Mouse (Mus musculus) kidney, embryonic 14.5 days (tissue): ENCODE measurements around the gene B3galt4. TPM values are rescaled to one million over a fixed set of nuclear protein-coding genes. Genes with fewer than 3 reads are reported as not detected.

Experiments used
- ATAC-seq: fragments of 200-750 bp; cut with Nextera tagmentation; 2 replicates; pipeline ENCODE4 v1.8.0; 2017; ENCODE audit warnings: moderate number of reproducible peaks, mild to moderate bottlenecking, moderate TSS enrichment, moderate library complexity; ENCODE audit not compliant: low FRiP score, low TSS enrichment
- H3K27ac ChIP-seq: fragments of 300-500 bp; sonication (generic); 2 replicates; pipeline ENCODE4 v1.5.1; 2014; ENCODE audit warnings: low read depth, mild to moderate bottlenecking, low read length, moderate library complexity, mixed read lengths
- H3K27me3 ChIP-seq: fragments of 300-500 bp; sonication (generic); 2 replicates; pipeline ENCODE4 v1.6.1; 2014; ENCODE audit warnings: mild to moderate bottlenecking, low read length; ENCODE audit not compliant: control insufficient read depth, insufficient read depth
- H3K36me3 ChIP-seq: fragments of 300-500 bp; sonication (generic); 2 replicates; pipeline ENCODE4 v1.6.1; 2014; ENCODE audit warnings: low read length, mixed read lengths; ENCODE audit not compliant: control insufficient read depth, insufficient read depth
- H3K4me1 ChIP-seq: fragments of 300-500 bp; sonication (generic); 2 replicates; pipeline ENCODE4 v1.6.1; 2014; ENCODE audit warnings: low read length, mixed read lengths; ENCODE audit not compliant: control insufficient read depth, insufficient read depth
- H3K4me2 ChIP-seq: fragments of 300-500 bp; sonication (generic); replicated peaks from 2 replicates; pipeline ENCODE4 v1.6.1; 2014; ENCODE audit warnings: low read depth, mild to moderate bottlenecking, low read length
- H3K4me3 ChIP-seq: fragments of 300-500 bp; sonication (generic); 2 replicates; pipeline ENCODE4 v1.5.1; 2014; ENCODE audit warnings: mild to moderate bottlenecking, low read length
- H3K9ac ChIP-seq: fragments of 300-500 bp; sonication (generic); 2 replicates; pipeline ENCODE4 v1.6.1; 2014; ENCODE audit warnings: low read depth, mild to moderate bottlenecking, low read length, moderate library complexity
- H3K9me3 ChIP-seq: fragments of 300-500 bp; sonication (generic); 2 replicates; pipeline ENCODE4 v1.6.1; 2016; ENCODE audit warnings: low read length; ENCODE audit not compliant: control insufficient read depth
- WGBS: fragments of 180-500 bp; shearing (Covaris S2); extraction: QIAGEN DNeasy Blood & Tissue Kit; methylation state at CpG from one replicate; pipeline ENCODE4 v1.1.7; 2014; 5-methylcytosine and 5-hydroxymethylcytosine counted together
- polyA plus RNA-seq: library from polyadenylated mRNA; unstranded; fragments of >200 nt; fragmentation: Nextera tagmentation; extraction: Ambion mirVana; gene quantifications from 2 replicates; pipeline ENCODE4 v1.2.1, GENCODE M21; 2014

The B3galt4 gene
- polyA plus RNA-seq, 1 experiment from 2014 or later, result 2.8 TPM

- ATAC-seq, result 0 out of 2 replicates have a peak, but pooled peaks have one; percentile 8
- H3K27ac ChIP-seq, result peak overlapping the region; percentile 93; the same call in 1 of the 2 replicates
- H3K36me3 ChIP-seq, result peaks cover 16% of the 10 kb centered on the region; the same call in 1 of the 2 replicates
- no peaks in the 10 kb centered on the region for H3K9me3 ChIP-seq
- no peaks in the 10 kb centered on the region for H3K27me3 ChIP-seq
- peaks cover 12% of the 10 kb centered on the region; the same call in 1 of the 2 replicates for H3K4me1 ChIP-seq
- H3K4me3 ChIP-seq, result peak overlapping the region; percentile 84
- H3K9ac ChIP-seq, result peak overlapping the region; percentile 84
- H3K4me2 ChIP-seq, result peak overlapping the region; percentile 100
- under 1% methylated on average over 39 of the region's 45 CpGs for WGBS
These were observed 20.8 kb downstream of the B3galt4 start for GRCm38 (mm10) chr17:33930280-33931158.

GRCm38 (mm10) chr17:33929371-33930279 is 21.7 kb downstream of the B3galt4 start, which contains the start of gene Rgl2:
Rgl2 (plus strand) TSS chr17:33929543.
- no peaks in the 10 kb centered on the region for H3K27me3 ChIP-seq
- WGBS, result under 1% methylated on average over 55 of the region's 80 CpGs
- peaks cover 12% of the 10 kb centered on the region; the same call in 1 of the 2 replicates for H3K4me1 ChIP-seq
- ATAC-seq, result peak; percentile 86
- peak within 1 kb of the TSS; percentile 84 for H3K4me3 ChIP-seq
- peak within 1 kb of the TSS; percentile 100 for H3K4me2 ChIP-seq
- H3K36me3 ChIP-seq, result peaks cover 12% of the 10 kb centered on the region; the same call in 1 of the 2 replicates
- peak within 1 kb of the TSS; percentile 93 for H3K27ac ChIP-seq
- peak within 1 kb of the TSS; percentile 84 for H3K9ac ChIP-seq
- no peaks in the 10 kb centered on the region for H3K9me3 ChIP-seq

DNA sequence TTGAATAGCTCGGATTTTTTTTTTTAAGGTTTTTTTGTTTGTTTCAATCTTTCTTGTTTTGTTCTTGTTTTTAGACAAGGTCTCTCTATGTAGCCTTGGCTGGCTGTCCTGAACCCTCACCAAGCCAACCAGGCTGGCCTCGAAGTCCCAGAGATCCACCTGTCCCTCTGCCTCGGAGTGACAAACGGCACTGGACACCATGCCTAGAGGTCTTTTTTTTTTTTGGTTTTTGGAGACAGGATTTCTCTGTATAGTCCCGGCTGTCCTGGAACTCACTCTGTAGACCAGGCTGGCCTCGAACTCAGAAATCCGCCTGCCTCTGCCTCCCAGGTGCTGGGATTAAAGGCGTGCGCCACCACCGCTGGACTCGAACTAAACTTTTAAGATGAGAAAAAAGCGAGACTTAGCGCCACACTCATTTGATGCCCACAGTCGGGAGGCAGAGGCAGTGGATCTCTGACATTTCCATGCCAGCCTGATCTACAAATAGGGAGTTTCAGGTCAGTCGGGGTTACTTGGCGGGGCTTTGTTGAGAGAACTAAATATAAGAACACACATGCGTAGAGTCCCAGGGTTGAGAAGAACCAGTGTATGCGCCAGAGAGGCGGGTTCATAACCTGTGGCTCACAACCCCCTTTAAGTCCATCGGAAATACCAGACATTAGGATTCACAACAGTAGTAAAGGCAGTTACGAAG is 22.9 kb downstream of the B3galt4 start:
- H3K4me1 ChIP-seq, result peaks cover 12% of the 10 kb centered on the region; the same call in 1 of the 2 replicates
- peaks cover 8% of the 10 kb centered on the region; the same call in 1 of the 2 replicates for H3K36me3 ChIP-seq
- no peaks in the 10 kb centered on the region for H3K9me3 ChIP-seq
- H3K4me2 ChIP-seq, result peak overlapping the region; percentile 100
- H3K27ac ChIP-seq, result no peak overlapping the region
- H3K27me3 ChIP-seq, result no peaks in the 10 kb centered on the region
- no peak for ATAC-seq
- H3K9ac ChIP-seq, result peak overlapping the region; percentile 84; the same call in 1 of the 2 replicates
- peak overlapping the region; percentile 84 for H3K4me3 ChIP-seq
- 62% methylated on average over 21 of the region's 21 CpGs for WGBS

GRCm38 (mm10) chr17:33926207-33926932 is 24.9 kb downstream of the B3galt4 start:
- ATAC-seq, result no peak
- Histone ChIP-seq H3K36me3 (peaks cover 5% of the 10 kb centered on the region; the same call in 1 of the 2 replicates), H3K9ac (no peak overlapping the region), H3K27me3 (no peaks in the 10 kb centered on the region), H3K4me3 (no peak overlapping the region), H3K9me3 (no peaks in the 10 kb centered on the region), H3K4me1 (peaks cover 12% of the 10 kb centered on the region; the same call in 1 of the 2 replicates), H3K27ac (no peak overlapping the region), H3K4me2 (no peak overlapping the region)
- WGBS, result 74% methylated on average over 17 of the region's 17 CpGs

GRCm38 (mm10) chr17:33925406-33926116 is 25.7 kb downstream of the B3galt4 start:
- 86% methylated on average over 21 of the region's 21 CpGs for whole genome bisulfite sequencing
- no peaks in the 10 kb centered on the region for H3K27me3 ChIP-seq
- no peak overlapping the region for H3K4me2 ChIP-seq
- no peak for ATAC-seq
- H3K4me1 ChIP-seq, result peaks cover 5% of the 10 kb centered on the region; the same call in 1 of the 2 replicates
- no peak overlapping the region for H3K9ac ChIP-seq
- no peak overlapping the region for H3K27ac ChIP-seq
- H3K4me3 ChIP-seq, result no peak overlapping the region
- no peaks in the 10 kb centered on the region for H3K9me3 ChIP-seq
- H3K36me3 ChIP-seq, result peaks cover 5% of the 10 kb centered on the region; the same call in 1 of the 2 replicates

DNA sequence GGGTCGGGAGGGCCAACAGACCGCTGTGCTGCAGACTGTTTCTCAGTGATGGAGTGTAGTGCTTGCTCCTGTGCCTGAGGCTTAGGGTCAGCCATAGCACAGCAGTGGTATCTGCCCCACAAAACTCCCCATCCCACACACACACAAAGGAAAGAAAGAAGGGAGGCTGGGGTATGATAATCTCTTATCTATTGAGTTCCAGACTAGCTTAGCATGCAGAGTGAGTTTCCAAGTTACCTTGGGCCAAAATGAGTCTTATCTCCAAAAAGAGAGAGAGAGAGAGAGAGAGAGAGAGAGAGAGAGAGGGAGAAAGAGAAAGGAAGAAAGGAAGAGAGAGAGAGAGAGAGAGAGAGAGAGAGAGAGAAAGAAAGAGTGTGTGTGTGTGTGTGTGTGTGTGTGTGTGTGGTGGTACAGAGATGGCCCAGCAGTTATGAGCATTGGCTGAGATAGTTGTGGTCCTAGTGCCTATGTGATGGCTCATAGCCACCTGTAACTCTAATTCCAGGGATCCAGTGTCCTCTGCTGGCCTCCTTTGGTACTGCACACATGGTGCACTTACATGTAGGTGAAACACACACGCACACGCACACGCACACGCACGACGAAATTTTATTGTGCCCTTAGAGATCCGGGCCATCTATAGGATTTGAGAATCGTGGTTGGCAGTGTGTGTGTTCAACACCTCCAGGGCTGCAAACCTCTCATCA is 26.6 kb downstream of the B3galt4 start:
- Histone ChIP-seq H3K4me1 (peaks cover 5% of the 10 kb centered on the region; the same call in 1 of the 2 replicates), H3K27ac (no peak overlapping the region), H3K4me2 (no peak overlapping the region), H3K9ac (no peak overlapping the region), H3K9me3 (no peaks in the 10 kb centered on the region), H3K27me3 (no peaks in the 10 kb centered on the region), H3K4me3 (no peak overlapping the region), H3K36me3 (peaks cover 5% of the 10 kb centered on the region; the same call in 1 of the 2 replicates)
- 81% methylated on average over 10 of the region's 10 CpGs for WGBS
- ATAC-seq, result no peak

GRCm38 (mm10) chr17:33921361-33921760 is 29.9 kb downstream of the B3galt4 start:
- 86% methylated on average over 7 of the region's 7 CpGs for WGBS
- no peak overlapping the region for H3K4me2 ChIP-seq
- no peak for ATAC-seq
- H3K9me3 ChIP-seq, result no peaks in the 10 kb centered on the region
- H3K27ac ChIP-seq, result no peak overlapping the region
- no peaks in the 10 kb centered on the region for H3K27me3 ChIP-seq
- H3K4me3 ChIP-seq, result no peak overlapping the region
- H3K9ac ChIP-seq, result no peak overlapping the region
- H3K36me3 ChIP-seq, result no peaks in the 10 kb centered on the region; the same call in 1 of the 2 replicates
- H3K4me1 ChIP-seq, result peaks cover 9% of the 10 kb centered on the region; the same call in 1 of the 2 replicates
